Mouse (Mus musculus) G1E (cell line): ENCODE results near the gene Gm3409. TPM values are rescaled to one million over a fixed set of nuclear protein-coding genes. Genes with fewer than 3 reads are reported as not detected.

Experiments used
- ATAC-seq: 2 replicates; pipeline ENCODE4 v1.8.0; 2016; ENCODE audit warnings: mild to moderate bottlenecking; ENCODE audit not compliant: insufficient number of reproducible peaks, poor library complexity, low FRiP score, severe bottlenecking; ENCODE audit errors: extremely low read depth
- DNase-seq: peaks from one replicate; pipeline ENCODE4 v3.0.0; 2012; ENCODE audit warnings: low spot score
- H3K27me3 ChIP-seq: 2 replicates; pipeline ENCODE4 v1.6.1; 2012; ENCODE audit warnings: mild to moderate bottlenecking, low read length, inconsistent platforms; ENCODE audit not compliant: insufficient read depth
- H3K36me3 ChIP-seq: replicated peaks from 2 replicates; pipeline ENCODE3; 2012; ENCODE audit warnings: mild to moderate bottlenecking, inconsistent platforms
- H3K4me1 ChIP-seq: 2 replicates; pipeline ENCODE4 v1.6.1; 2012; ENCODE audit warnings: low read depth, low read length, inconsistent platforms, mixed read lengths; ENCODE audit not compliant: insufficient read depth
- H3K4me3 ChIP-seq: 2 replicates; pipeline ENCODE4 v1.5.1; 2012; ENCODE audit warnings: low read depth, mild to moderate bottlenecking, inconsistent platforms, low read length, moderate library complexity, mixed read lengths
- H3K9me3 ChIP-seq: replicated peaks from 2 replicates; pipeline ENCODE4 v1.6.1; 2012; ENCODE audit warnings: inconsistent platforms
- CTCF ChIP-seq: IDR thresholded peaks from 2 replicates; pipeline ENCODE4 v1.5.1; 2012; ENCODE audit warnings: low read depth, low read length, inconsistent platforms, mixed read lengths
- GATA1 ChIP-seq: IDR thresholded peaks from 2 replicates; pipeline ENCODE4 v1.6.1; 2012; ENCODE audit warnings: borderline replicate concordance, low read length, inconsistent platforms, mixed read lengths
- GATA2 ChIP-seq: IDR thresholded peaks from 2 replicates; pipeline ENCODE4 v1.6.1; 2012; ENCODE audit warnings: low read depth, low read length, inconsistent platforms, borderline replicate concordance
- POLR2AphosphoS5 ChIP-seq: IDR thresholded peaks from 2 replicates; pipeline ENCODE4 v1.6.1; 2012; ENCODE audit warnings: low read depth, low read length, inconsistent platforms; ENCODE audit not compliant: insufficient replicate concordance
- TAL1 ChIP-seq: conservative IDR thresholded peaks from 2 replicates; pipeline ENCODE4 v1.6.1; 2012; ENCODE audit warnings: low read depth, low read length, inconsistent platforms, mixed read lengths
- polyA plus RNA-seq: library from polyadenylated mRNA; stranded (reverse); fragments of >175 nt; gene quantifications from 2 replicates; pipeline ENCODE4 v1.2.3, GENCODE M21; 2012
- total RNA-seq, 2 experiments: library from RNA; stranded (forward) in 1 of 2; stranded (reverse) in 1 of 2; fragments of 200-1000 nt in 1 of 2; fragments of >200 nt in 1 of 2; fragmentation: Nextera tagmentation in 1 of 2; gene quantifications; 2 replicates each; pipeline ENCODE4 v1.2.3; 2014 to 2017

Gm3409 gene
- total and polyA plus RNA-seq, 3 experiments, result not detected

DNA sequence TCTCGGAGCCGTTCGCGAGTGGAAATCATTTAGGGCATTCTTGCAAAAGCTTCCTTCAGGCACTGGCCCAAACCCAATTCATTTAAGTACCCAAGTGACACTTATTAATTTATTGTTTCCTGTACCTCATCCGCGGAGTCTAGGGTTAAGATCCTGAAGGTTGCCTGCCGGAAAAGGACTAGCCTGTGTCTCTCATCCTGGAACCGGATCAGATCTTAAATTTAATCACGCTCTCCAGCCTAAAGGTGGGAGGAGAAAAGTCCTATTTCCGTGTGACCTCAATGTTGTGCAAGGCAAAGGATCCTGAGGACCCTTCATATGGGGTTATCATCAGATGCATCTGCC lies 47.8 kb downstream of the Gm3409 start:
- ATAC-seq (no peak), DNase-seq (no peak)
- Histone ChIP-seq H3K9me3 (peaks cover 6% of the 10 kb centered on the region), H3K36me3 (no peaks in the 10 kb centered on the region), H3K4me3 (no peak overlapping the region), H3K27me3 (no peaks in the 10 kb centered on the region), H3K4me1 (no peaks in the 10 kb centered on the region)
- TF ChIP-seq POLR2AphosphoS5 (no peak), GATA2 (no peak), GATA1 (no peak), TAL1 (no peak), CTCF (no peak)

DNA sequence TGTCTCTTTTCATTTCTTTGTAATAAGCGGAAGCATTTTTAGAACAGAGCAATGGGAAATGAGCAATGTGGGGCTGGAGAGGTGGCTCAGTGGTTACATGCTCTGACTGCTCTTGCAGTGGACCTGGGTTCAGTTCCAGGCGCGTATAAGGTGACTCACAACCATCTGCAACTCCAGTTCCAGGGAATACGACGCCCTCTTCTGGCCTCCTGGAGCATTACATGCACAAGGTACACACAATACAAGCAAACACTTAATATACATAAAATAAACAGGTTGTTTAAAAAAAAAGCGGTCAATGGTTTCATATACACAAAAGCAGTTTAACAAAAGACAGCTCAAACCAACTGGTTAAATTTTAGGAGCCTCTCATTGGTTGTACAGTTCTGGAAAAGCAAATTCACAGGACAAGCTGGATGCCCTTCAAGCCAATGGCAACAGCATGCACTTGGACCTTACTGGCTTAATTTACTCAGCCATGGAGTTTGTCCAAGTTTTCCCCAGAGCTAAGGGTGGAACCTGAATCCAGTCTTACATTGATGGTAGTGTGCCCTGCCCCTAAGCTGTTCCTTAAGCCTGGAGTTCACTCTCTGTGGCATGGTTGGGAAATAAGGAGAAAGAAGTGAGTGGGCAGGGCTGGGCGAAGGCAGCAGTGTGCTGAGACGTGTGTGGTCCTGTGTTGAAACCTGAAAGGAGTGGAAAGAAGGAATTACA lies 49.1 kb downstream of the Gm3409 start:
- no peak for ATAC-seq
- H3K36me3 ChIP-seq, result no peaks in the 10 kb centered on the region
- H3K27me3 ChIP-seq, result no peaks in the 10 kb centered on the region; the same call in 1 of the 2 replicates

More for the DNA sequence above, 49.1 kb downstream of the Gm3409 start:
- Histone ChIP-seq H3K9me3 (peaks cover 6% of the 10 kb centered on the region), H3K4me1 (no peaks in the 10 kb centered on the region), H3K4me3 (no peak overlapping the region)
- TF ChIP-seq GATA2, result no peak
- no peak for TF ChIP-seq CTCF
- no peak for TF ChIP-seq POLR2AphosphoS5
- no peak for TF ChIP-seq GATA1
- no peak for TF ChIP-seq TAL1
- no peak for DNase-seq

Other genes starting within 250 kb of the Gm3409 start
- gene Wasf3, start 152.7 kb upstream of the Gm3409 start, total RNA-seq (2014; fragmentation: Nextera tagmentation), result not detected in 2 replicates
- gene Wasf3, start 152.7 kb upstream of the Gm3409 start, total RNA-seq (2017), result 0.05 and 0.06 TPM in 2 replicates
- not detected in 2 replicates for gene Wasf3, start 152.7 kb upstream of the Gm3409 start, polyA plus RNA-seq
- not detected in 2 replicates for gene Gm6408, start 55.7 kb upstream of the Gm3409 start, total RNA-seq (2014; fragmentation: Nextera tagmentation)
- gene Gm6408, start 55.7 kb upstream of the Gm3409 start, total RNA-seq (2017), result not detected in 2 replicates
- not detected in 2 replicates for gene Gm6408, start 55.7 kb upstream of the Gm3409 start, polyA plus RNA-seq
- gene Gm6370, start 46.3 kb upstream of the Gm3409 start, total RNA-seq (2014; fragmentation: Nextera tagmentation), result not detected in 2 replicates
- not detected in 2 replicates for gene Gm6370, start 46.3 kb upstream of the Gm3409 start, total RNA-seq (2017)
- gene Gm6370, start 46.3 kb upstream of the Gm3409 start, polyA plus RNA-seq, result not detected in 2 replicates
- gene 4930449I24Rik, start 35.2 kb upstream of the Gm3409 start, total RNA-seq (2014; fragmentation: Nextera tagmentation), result not detected in 2 replicates
- gene 4930449I24Rik, start 35.2 kb upstream of the Gm3409 start, total RNA-seq (2017), result 0.12 TPM in 1 of 2 replicates, not detected in the other
- gene 4930449I24Rik, start 35.2 kb upstream of the Gm3409 start, polyA plus RNA-seq, result not detected in 2 replicates
- not detected in 2 replicates for gene Gm3402, start 23.5 kb upstream of the Gm3409 start, total RNA-seq (2014; fragmentation: Nextera tagmentation)
- not detected in 2 replicates for gene Gm3402, start 23.5 kb upstream of the Gm3409 start, total RNA-seq (2017)
- gene Gm3402, start 23.5 kb upstream of the Gm3409 start, polyA plus RNA-seq, result not detected in 2 replicates
- gene Gm3404, start 11.8 kb upstream of the Gm3409 start, total RNA-seq (2014; fragmentation: Nextera tagmentation), result not detected in 2 replicates
- gene Gm3404, start 11.8 kb upstream of the Gm3409 start, total RNA-seq (2017), result not detected in 2 replicates
- not detected in 2 replicates for gene Gm3404, start 11.8 kb upstream of the Gm3409 start, polyA plus RNA-seq
- not detected in 2 replicates for gene Gm3415, start 18.5 kb downstream of the Gm3409 start, total RNA-seq (2014; fragmentation: Nextera tagmentation)
- gene Gm3415, start 18.5 kb downstream of the Gm3409 start, total RNA-seq (2017), result 0.38 TPM in 1 of 2 replicates, not detected in the other
- not detected in 2 replicates for gene Gm3415, start 18.5 kb downstream of the Gm3409 start, polyA plus RNA-seq
- gene Gpr12, start 47.6 kb downstream of the Gm3409 start, total RNA-seq (2014; fragmentation: Nextera tagmentation), result not detected in 2 replicates
- 0.11 TPM in 1 of 2 replicates, not detected in the other for gene Gpr12, start 47.6 kb downstream of the Gm3409 start, total RNA-seq (2017)
- not detected in 2 replicates for gene Gpr12, start 47.6 kb downstream of the Gm3409 start, polyA plus RNA-seq